Mouse (Mus musculus): ENCODE data around the gene Rtl1.
A peak's percentile ranks its signal among the peaks of the same experiment; 100 is the strongest.

Rtl1 gene

DNA sequence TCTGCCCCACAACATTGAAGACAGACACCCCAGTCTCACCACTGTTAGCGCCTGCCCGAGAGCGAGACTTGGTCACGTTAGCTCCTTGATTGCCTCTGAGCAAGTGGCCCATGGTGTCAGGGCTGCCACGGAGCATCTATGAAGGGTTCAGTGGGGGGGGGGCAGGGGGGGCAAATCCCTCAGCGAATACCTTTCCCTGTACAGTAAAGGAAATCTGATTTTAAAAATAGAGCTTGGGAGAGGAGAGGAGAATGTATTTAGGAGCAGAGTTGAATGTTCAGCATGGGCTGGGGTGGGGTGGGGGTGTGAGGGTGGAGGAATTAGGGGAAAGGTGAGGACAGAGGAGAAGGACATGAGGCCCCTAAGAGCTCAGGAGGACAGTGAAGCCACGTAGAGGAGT is at the start of gene Rtl1:
Gene Rtl1, minus strand, starts transcription at position 101 of the 400 bp plus-strand sequence.
- DNase-seq (ENCODE audit: low read depth, low spot score): no peak

DNA sequence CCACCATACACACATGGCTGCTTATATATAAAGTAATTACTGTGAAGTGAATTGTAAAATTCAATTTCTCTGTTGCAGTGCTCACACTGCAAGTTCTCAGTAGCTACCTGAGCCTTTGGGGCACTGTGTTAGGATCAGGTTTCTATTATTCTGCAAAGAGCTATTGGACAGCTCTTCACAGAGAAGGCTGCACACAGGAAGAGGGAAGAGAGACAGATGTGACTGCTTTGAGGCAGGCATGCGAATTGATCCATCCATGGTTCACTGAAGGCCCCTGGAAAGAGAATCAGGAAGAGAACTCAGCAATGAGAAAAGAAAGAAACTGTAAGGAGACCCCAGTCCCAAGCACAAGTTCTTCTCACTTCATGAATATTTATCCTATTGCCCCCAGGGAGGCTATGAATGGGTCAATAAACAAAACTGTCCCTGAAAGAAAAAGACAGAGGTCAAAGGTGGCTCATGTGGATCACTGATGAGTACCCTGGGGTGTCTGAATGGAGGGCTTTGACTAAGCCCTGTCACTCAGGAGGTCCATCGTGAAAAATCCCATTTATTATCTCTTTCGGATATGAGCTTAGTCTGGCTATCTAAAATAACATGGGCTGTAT is 40.5 kb upstream of the Rtl1 start:
- no peak for DNase-seq (ENCODE audit: low read depth, low spot score)

DNA sequence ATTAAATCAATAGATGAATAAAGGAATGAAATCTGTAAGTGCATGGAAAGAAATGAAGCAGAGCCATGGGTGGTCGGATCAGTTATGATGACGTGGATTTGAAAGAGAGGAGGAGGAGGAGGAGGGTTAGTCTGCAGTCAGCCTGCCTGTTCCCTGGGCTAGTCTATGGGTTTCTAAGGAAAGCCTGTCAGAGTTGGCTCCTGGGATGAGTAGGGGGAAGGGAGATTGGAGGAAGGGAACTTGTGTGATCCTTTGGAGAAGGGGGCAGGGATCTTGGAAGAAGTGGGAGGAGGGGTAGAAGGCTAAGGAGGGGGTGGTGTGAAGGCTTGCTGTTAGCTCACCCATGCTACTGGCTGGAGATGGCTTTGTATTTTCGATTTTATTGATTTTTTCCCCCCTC is 31.9 kb upstream of the Rtl1 start:
- DNase-seq (ENCODE audit: low read depth, low spot score): no peak

DNA sequence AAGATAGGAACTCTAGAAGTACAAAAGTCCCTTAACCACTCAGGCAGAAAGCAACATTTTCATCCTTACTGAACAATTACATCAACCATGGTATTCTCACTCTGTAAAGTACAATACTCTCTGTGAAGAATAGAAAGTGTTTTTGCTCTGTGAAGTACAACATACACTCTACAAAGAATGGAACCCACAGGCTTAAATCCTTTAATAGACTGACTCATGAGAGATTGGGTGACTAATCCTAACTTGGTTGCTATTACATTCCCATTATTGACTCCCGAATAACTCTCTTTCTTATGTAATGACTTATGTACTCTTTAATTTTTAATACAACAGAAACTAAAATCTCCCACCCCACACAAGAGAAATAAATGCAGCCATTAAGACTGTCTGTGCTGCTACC is 28.8 kb upstream of the Rtl1 start:
- DNase-seq (ENCODE audit: low read depth, low spot score): peak; percentile 53

DNA sequence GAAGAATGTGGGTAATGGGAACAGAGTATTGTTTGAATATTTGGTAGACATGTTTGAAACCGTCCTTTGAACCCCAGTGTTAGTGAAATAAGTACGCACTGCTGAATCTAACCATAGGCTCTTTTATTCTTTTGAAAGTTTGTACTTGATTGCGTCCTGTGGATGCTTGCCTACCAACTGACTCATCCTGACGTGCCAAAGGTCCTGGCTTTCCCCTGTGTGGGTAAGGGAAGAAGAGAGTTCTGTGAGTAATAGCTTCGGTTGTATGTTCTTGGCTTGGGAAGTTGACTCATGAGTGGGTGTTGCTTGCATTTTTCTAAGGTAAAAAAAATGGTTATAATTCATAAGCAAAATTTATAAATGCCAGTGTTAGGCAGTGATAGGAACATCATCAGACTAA is 26.8 kb upstream of the Rtl1 start:
- peak; percentile 94 for DNase-seq (ENCODE audit: low read depth, low spot score)

DNA sequence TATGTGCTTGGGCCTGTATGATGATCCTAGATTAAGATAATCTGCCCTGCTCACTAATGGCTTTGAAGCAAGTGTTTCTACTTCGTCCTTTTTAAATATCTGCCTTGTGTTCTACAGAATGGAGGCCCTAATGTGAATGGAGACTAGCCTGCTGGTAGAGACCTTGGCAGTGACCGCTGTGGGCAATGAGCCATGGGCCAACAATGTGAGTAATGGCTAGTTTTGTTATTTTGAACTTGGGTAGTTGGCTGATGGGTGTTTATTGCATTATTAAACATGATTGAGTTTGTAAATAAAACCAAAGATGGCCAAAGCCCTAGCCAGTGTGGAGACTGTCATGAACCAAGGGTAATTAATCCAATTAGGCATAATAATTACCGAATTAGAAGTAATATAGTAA is 20.1 kb upstream of the Rtl1 start:
- peak; percentile 42 for DNase-seq (ENCODE audit: low read depth, low spot score)

DNA sequence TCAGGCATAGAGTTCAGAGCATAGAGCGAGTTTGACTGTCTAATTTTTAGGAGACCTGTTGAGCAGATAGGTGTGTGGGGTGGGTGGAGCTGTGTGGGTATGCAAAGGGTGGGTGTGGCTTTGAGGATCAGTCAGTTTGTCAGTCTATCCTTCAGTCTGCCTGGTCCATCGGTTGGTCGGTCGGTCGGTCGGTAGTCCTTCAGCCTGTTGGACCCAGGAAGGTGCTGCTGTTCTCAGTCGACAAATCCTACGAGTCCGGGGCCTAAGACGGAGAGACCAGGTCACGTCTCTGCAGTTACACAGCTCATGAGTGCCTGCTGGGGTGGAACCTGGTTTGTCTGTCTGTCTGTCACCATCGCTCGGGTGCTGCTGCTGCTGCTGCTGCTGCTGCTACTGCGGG is 17.9 kb upstream of the Rtl1 start:
- no peak for DNase-seq (ENCODE audit: low read depth, low spot score)

DNA sequence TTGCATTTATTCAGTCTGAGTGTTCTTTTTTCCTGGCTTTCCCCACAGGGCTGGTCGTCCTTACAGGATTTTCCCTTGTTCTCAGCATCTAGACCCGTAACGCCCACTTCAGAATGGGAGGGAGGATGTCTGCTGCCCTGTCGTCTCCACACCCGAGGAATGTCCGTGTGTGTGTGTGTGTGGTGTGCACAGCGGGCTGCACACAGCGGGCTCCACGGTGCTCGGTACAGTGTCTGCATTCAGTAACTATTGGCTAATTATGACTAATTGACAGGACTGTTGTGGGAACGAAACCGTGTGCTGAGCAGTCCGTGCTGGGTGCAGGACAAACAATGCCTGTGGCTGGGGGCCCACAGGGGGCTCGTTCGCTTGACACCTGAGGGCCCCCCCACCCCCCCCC is 17.0 kb upstream of the Rtl1 start:
- no peak for DNase-seq (ENCODE audit: low read depth, low spot score)

DNA sequence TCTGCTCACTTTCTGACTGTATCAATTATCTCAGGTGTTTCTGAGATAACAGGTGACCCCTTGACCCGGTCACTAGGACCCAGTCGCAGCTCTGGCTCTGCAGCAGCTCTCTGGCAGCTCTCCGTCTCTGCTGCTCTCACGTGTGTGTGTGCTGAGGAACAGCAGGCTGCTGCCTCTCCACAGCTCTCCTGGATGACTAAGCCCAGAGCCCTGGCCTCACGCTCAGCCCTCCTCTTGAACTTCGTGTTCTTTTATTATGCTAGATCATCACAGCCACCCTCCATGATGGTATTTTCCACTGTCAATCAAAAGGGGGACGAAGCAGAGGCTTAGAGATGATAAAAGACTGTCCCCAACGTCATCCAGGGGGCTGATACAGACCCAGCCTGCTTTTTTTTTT is 15.2 kb upstream of the Rtl1 start:
- peak; percentile 40 for DNase-seq (ENCODE audit: low read depth, low spot score)

DNA sequence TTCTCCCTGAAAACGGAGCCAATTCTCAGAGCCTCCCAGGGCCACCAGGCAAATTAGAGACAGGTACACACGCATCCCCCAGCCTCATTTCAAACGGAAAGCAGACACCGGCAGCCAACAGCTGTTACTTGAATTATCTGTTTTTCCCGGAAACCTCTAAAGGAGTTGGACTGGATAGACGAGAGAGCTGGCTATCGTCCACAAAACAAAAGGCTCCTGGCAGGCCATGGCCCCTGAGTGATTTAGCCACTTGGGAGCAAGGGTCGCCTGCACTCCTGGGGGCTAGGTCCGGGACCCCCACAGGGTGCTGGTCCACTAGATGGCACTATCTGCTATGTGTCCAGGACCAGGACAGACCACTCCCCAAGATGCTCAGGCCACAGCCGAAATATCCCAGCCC is 14.3 kb upstream of the Rtl1 start:
- DNase-seq (ENCODE audit: low read depth, low spot score): no peak

DNA sequence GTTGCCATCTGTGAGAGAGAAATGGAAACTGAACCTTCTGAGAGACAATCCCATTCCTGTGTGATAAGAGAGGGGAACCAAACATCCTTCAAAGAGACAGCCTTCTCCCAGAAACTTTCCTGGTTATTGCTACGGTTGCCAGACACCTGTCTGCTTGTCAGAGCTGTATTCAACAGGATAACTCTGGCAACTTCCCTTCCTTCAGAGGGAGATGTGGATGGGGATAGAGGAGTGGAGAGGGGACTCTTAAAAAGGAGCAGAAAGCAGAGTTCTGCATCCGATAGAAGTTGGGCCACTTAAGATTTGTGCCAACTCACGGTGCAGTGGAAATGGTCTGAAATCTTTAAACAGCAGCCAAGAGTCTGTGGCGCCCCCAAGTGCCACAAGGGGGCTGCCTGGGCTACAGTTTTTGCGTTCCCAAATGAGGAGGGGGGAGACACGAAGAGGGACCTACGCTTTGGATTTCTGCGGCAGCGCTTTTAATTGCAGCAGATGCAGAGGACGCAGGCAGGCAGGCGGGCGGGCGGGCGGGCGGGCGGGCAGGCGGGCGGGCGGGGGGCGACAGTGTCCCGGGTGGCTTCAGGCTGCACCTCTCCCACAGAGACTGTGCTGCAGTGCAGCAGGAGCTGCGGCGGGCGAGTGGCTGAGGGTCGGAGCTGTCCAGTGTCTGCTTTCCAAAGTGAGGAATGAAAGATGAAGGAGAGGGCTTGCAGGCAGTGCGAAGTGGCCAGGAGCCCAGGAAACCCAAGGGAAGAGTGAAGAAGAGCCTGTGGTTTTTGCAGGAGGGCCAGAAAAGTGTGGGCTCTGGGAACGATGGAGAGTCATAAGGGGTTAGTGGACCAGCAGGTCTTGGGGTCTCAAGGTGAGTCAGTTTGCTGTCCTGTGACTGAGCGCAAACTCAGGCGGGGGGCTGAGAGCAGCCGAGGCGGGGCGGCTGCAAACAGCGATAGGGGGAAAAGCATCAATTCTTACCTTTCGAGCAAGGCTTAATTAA is 12.6 kb upstream of the Rtl1 start:
- no peak for DNase-seq (ENCODE audit: low read depth, low spot score)

DNA sequence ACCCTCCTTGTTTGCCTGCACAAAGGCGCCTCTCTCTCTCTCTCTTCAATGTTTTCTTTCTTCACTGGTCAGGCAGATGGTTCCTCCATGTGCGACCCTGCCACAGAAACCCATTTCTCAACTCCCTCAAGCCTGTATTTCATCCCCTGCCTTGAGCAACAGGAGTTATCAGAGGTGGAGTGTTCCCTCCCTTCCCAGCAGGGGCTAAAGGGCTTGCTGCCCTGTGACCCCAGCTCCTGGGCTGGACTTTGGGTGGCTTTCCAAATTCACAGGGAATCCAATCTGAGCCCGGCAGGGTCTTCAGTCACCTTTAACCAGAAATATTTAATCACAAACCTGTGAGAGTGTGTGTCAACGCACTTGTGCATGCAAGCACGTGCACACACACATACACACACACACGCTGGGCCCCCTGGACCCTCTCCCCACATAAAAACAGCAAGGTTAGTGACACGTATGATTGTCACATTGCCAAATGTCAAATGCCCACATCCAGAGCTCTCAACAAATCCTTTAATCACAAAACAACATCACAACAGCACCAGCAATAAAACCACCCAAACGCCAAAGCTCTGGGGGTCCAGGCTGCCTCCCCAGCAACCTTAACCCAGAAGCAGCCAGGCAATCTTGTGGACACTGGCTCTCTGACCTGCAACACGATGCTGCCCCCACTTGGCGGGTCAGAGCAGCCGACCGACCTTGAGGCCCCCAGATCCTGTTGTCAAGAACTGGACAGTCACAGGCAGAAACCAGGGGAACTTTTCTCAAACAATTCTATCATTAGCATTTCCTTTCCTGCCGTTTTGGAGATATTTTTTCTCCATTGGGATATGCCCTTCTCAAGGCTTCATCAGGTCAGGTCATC is 8.7 kb upstream of the Rtl1 start:
- DNase-seq (ENCODE audit: low read depth, low spot score): no peak

DNA sequence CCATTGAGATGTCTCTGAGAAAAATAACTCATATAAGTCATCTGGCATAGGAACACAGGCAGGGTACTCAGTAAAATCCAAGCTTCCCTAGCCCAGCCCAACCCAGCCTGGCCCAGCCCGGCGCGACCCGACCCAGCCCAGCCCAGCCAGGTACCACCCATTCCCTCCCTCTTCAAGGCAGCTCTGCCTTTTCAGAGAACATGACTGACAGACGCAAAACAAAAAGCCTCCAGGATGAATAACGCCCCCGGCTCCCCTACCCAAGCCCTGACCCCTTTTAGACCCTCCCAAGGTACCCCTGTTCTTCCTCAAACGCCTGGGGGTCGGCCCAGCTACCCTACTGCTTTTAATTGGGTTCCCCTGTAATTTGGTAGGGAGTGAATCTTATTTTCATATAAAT is 7.8 kb upstream of the Rtl1 start:
- DNase-seq (ENCODE audit: low read depth, low spot score): no peak

DNA sequence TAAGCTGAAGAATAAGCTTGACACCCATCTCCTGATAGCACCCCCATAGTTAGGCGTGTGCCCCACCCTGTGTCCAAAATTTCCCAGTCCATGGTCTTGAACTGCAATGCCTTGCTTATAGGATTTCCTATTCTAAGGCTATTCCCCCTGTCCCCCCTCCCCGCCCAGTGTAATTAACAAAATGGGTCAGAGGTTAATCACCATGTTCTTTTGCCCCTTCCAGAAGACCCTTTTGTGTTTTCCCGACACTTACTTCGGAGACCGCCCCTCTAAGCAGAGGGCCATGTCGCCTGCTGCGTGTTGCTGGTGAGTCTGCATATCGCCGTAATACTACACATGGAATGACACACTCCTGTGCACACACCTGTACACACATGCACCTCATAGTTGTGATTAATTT is 7.1 kb upstream of the Rtl1 start:
- no peak for DNase-seq (ENCODE audit: low read depth, low spot score)

DNA sequence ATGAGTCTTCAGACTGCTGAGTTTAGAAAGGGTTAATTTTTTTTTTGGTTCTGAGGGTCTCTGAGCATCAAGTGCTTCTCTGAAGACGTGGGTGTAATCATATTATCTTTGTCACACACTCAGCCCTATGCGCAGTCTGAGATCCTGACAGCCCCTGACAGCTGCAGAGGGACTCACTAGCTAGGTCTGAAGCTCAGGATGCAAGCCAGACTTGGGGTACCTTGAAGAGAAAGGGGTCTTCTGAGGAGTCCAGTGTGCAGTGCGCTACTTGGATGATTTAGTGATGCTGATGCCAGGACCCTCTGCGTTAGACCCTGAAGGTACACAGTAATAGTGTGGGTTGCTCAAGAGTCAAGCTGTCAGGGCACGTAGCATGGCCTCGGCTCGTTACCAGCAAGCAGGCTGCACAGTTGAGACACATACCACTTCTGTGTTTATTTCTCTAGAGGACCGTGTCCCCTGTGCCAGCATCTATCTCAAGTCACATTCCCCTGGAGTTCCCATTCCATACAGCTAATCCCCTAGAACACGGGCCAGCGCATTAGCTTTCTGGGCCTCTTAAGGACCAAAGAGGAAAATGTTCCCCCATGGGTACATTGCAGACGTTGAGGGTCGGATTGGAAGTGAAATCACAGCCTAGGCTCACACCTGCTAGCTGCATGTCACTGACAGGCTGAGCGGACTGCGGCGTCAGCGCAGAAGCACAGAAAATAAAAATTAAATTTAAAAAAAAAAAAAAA is 5.0 kb upstream of the Rtl1 start:
- DNase-seq (ENCODE audit: low read depth, low spot score): no peak

DNA sequence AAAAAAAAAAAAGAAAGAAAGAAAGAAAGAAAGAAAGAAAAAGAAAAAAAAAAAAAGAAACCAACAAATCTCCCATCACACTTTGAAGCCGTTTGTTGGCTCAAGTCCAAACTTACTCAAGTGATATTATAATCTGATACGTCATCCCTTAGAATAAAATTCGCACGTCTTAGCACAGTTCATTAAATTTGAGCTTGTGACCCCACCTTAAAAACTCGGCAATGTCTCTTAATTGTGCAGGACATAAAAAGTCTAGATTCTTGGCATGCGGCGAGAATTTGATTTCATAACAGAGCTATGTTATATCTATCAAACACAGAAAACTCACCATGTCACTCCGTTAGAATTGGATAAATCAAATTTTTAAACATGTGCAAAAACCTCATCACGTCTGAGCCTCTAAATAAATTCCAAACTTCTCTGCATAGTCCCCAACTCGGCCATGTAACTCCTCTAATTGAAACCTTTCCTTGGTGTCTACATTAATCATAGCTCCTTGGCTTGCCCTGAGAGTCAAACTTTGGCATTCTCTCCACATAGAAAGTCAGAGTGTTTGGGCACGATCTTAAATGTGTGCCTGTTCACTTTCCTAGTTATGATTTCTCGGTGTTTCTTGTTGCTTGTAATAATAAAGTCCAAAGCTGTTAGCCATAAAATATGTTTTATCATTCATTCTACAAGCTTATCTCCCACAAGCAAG is 1.4 kb downstream of the Rtl1 start:
- DNase-seq (ENCODE audit: low read depth, low spot score): peak; percentile 64

DNA sequence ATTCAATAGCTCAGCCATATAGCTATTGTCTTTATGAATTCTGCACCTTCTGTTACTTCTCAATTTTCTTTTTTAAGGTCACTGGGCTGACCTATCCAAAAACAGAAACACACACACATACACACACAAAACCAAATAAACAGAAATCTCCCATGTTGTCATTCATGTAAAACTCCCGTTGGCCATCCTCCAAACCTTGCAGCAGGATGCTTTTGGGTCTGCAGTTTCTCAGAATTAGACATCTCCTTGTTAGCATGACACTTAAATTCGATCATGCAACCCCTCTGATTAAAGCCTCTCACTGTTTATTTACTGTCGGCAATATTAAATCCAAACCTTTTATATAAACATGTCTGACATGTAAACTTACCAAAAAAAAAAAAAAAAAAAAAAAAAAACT is 3.4 kb downstream of the Rtl1 start:
- DNase-seq (ENCODE audit: low read depth, low spot score): peak; percentile 45

DNA sequence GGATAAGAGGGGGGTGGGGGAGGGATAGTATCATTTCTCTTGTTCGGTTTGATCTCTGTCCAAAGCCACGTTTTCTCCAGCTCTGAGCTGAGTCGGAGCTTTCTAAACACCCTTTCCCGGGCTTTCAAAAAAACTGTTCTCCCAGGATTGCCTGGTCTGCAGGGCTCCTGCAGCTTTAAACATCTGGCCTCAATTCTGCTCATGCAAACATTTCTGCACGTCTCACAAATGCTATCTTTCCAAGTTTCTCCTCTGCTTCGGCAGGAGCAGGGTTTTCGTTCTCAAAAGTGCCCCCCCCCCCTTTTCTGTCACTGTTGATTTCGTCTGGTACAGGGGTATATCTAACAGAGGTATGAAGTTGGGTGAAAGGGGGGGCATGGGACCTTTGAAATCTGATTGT is 3.9 kb downstream of the Rtl1 start:
- DNase-seq (ENCODE audit: low read depth, low spot score): peak; percentile 80

DNA sequence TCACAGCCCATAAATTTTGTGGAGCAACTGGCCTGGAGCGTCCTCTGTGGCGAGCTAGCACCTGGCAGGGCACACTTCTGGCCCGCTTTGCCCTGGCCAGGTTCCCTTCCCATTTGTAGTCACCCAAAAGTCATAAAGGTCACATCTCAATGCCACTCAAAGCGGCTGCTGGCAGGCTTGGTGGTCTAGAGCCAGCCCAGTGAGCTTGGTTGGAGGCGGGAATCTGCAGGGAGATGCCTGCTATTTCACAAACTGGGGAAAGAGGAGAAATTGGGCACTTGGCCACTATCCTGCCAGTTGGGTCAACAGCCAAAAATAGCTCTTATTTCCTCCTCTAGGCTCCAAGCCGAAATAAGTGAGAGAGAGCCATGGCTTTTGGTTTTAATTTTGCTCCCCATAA is 4.4 kb downstream of the Rtl1 start:
- peak; percentile 91 for DNase-seq (ENCODE audit: low read depth, low spot score)

DNA sequence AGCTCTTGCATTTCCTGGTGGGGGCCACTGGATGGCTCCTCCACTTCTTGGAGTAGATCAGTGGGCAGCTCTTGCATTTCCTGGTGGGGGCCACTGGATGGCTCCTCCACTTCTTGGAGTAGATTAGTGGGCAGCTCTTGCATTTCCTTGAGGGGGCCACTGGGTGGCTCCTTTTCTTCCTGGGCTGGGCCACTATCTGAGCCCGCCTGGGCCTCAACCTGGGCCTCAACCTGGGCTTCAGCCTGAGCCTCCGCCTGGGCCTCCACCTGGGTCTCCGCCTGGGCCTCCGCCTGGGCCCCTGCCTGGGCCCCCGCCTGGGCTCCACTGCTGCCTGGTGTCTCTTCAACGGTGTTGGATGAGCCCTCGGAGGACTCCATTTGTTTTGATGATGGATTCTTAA is 5.2 kb downstream of the Rtl1 start:
- DNase-seq (ENCODE audit: low read depth, low spot score): peak; percentile 32

DNA sequence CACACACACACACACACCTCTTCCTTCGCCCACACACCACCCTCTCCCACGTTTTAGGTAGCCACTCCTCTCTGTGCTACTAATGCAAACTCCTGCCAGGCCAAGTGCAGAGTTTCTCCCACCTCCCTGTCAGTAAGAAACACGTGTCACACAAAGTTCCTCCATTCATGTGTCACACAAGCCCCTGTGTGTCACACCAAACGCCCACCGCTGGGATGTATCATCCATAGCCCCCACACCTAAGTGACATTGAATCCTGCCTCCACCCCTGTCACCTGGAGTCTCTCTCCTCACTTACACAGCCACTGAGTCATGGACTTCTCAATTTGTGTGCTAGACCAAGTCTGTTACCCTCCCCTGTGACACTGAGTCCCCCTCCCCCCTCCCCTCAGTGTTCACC is 17.9 kb downstream of the Rtl1 start:
- no peak for DNase-seq (ENCODE audit: low read depth, low spot score)
